Mouse (Mus musculus) liver, adult 2 months (tissue): ENCODE data around the gene Praf2. TPM values are rescaled to one million over a fixed set of nuclear protein-coding genes. Genes with fewer than 3 reads are reported as not detected.

Source experiments
- DNase-seq: peaks from one replicate; pipeline ENCODE4 v3.0.0-alpha.2; 2011; ENCODE audit warnings: low read depth, low spot score; ENCODE audit errors: extremely low read depth
- H3K27ac ChIP-seq: fragments of 200-500 bp; replicated peaks from 2 replicates; pipeline ENCODE4 v1.5.1; 2012; ENCODE audit warnings: low read depth, mild to moderate bottlenecking, control low read depth, inconsistent platforms, low read length; ENCODE audit not compliant: insufficient read depth
- H3K27me3 ChIP-seq: fragments of 200-500 bp; 2 replicates; pipeline ENCODE4 v1.6.1; 2012; ENCODE audit warnings: mild to moderate bottlenecking, moderate library complexity, low read length, inconsistent platforms; ENCODE audit not compliant: control insufficient read depth, insufficient read depth
- H3K36me3 ChIP-seq: fragments of 200-500 bp; 2 replicates; pipeline ENCODE4 v1.6.1; 2012; ENCODE audit warnings: low read length, inconsistent platforms; ENCODE audit not compliant: control insufficient read depth, insufficient read depth
- H3K4me1 ChIP-seq: fragments of 200-500 bp; 2 replicates; pipeline ENCODE4 v1.6.1; 2011; ENCODE audit warnings: low read length; ENCODE audit not compliant: control insufficient read depth, insufficient read depth
- H3K4me3 ChIP-seq: fragments of 200-500 bp; 2 replicates; pipeline ENCODE4 v1.5.1; 2011; ENCODE audit warnings: low read depth, mild to moderate bottlenecking, control low read depth, low read length, moderate library complexity; ENCODE audit not compliant: insufficient read depth
- H3K79me2 ChIP-seq: fragments of 200-500 bp; 2 replicates; pipeline ENCODE4 v1.6.1; 2012; ENCODE audit warnings: inconsistent platforms, mild to moderate bottlenecking, low read length, moderate library complexity; ENCODE audit not compliant: control insufficient read depth, insufficient read depth
- H3K9ac ChIP-seq: fragments of 200-500 bp; 2 replicates; pipeline ENCODE4 v1.6.1; 2012; ENCODE audit warnings: low read depth, mild to moderate bottlenecking, control low read depth, inconsistent platforms, low read length
- CTCF ChIP-seq: fragments of 200-500 bp; IDR thresholded peaks from 2 replicates; pipeline ENCODE4 v1.5.1; 2011; ENCODE audit warnings: low read depth, low read length, control low read depth
- POLR2A ChIP-seq: fragments of 200-500 bp; IDR thresholded peaks from 2 replicates; pipeline ENCODE4 v1.6.1; 2011; ENCODE audit warnings: low read length, control low read depth; ENCODE audit not compliant: insufficient read depth; ENCODE audit errors: extremely low read depth
- WGBS: fragments of 180-500 bp; shearing (Covaris S2); methylation state at CpG from one replicate; pipeline ENCODE4 v1.1.7; 2018; 5-methylcytosine and 5-hydroxymethylcytosine counted together
- polyA plus RNA-seq: library from polyadenylated mRNA; depleted of rRNA; stranded (reverse); fragments of >200 nt; gene quantifications from 2 replicates; pipeline ENCODE4 v1.2.3, GENCODE M21; 2012
- total RNA-seq: library from RNA; depleted of rRNA; stranded (reverse); fragments of >200 nt; gene quantifications from 2 replicates; pipeline ENCODE4 v1.2.3, GENCODE M21; 2014

Gene Praf2
- total and polyA plus RNA-seq, 2 experiments: 1.1 to 7.7 TPM

DNA sequence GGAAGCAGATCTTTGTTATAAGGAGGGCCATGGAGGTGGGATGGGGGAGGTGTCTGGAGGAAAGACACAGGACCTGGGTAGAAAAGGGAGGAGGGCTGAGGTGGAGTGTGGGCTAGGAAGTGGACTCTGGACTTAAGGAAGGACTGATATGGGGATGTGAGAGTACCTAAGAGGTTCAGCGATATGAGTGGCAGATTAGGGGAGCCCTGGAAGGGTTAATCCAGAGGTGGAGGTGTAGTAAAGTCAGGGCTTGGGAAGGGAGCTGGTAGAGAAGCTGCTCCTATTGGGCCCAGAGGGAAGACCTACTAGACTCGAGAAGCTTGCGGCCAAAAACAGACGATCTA lies 655 bp downstream of the Praf2 start:
- H3K4me3 ChIP-seq: no peak overlapping the region
- no peaks in the 10 kb centered on the region; the same call in none of the 2 replicates for H3K4me1 ChIP-seq
- no peak overlapping the region for H3K27ac ChIP-seq
- no peak for TF ChIP-seq CTCF
- TF ChIP-seq POLR2A: no peak
- DNase-seq: no peak
- 27% methylated on average over 4 of the region's 4 CpGs for WGBS
- no peaks in the 10 kb centered on the region for H3K79me2 ChIP-seq
- no peaks in the 10 kb centered on the region for H3K27me3 ChIP-seq
- no peak overlapping the region for H3K9ac ChIP-seq
- H3K36me3 ChIP-seq: peaks cover 2% of the 10 kb centered on the region; the same call in 1 of the 2 replicates

DNA sequence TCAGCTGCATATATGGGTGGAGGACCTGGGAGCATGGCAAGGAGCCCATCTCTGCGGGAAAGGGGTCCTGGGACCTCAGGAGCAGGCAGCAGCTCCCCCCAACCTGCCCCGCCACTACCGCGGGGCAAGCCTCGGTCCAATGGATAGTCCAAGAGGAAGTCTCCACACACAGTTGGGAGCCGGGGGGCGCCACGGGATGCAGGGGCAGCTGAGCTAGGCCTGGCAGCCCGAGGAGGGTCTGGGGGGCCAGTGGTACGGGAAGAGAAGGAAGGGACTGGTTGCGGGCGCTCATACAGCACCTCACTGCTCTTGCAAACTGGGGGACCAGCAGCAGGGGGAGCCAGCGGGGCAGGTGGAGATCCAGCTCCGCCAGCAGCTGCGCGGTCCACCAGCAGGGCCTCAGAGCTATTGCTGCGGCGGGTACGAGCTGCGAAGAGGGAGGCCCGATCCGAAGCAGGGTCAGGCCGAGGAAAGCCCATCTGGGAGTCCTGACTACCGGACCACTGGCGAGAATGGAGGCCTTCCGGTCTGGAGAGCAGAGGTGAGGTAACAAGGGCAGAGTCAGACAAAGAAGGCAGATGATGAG lies 5.4 kb downstream of the Praf2 start:
- Histone ChIP-seq H3K79me2 (no peaks in the 10 kb centered on the region), H3K36me3 (no peaks in the 10 kb centered on the region), H3K9ac (no peak overlapping the region), H3K27ac (no peak overlapping the region), H3K4me3 (no peak overlapping the region), H3K27me3 (no peaks in the 10 kb centered on the region), H3K4me1 (no peaks in the 10 kb centered on the region; the same call in 1 of the 2 replicates)
- WGBS: 60% methylated on average over 25 of the region's 26 CpGs
- no peak for DNase-seq
- no peak for TF ChIP-seq POLR2A
- peak; percentile 61 for TF ChIP-seq CTCF

DNA sequence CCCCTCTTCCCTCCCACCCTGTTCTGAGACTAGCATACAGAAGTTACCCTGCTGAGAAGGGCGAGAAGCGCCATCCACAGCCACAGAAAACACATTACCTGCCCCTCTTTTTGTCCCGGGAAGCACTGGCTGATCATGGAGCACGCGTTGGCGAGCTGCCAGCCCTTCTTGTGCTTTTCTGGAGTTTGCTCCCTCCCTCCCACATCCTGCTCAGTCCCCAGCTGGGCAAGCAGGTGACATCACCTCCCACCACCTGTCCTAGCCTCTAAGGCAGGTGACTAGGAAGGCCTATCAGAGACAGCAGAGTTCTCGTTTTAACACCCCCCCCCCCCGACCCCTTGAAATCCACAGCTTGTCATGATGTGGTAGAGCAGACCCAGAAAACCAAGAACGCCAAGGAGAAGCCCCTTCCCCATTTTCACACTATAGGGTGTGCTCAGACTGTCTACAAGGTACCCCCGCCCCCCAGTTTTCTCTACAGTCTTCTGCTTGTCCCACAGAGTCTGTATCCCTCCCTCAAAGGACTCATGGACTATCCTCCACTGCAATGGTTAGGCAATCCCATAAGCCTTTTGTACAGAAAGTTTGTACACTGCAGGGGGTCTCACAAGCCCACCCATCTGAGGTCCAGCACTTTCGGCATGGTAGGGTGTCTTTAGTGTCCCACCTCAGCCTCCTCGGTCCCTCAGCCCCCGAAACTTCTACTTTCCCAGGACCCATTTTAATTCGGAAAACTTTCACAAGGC lies 11.3 kb downstream of the Praf2 start:
- peak; percentile 31 for DNase-seq
- TF ChIP-seq CTCF (no peak), POLR2A (no peak)
- Histone ChIP-seq H3K4me1 (no peaks in the 10 kb centered on the region), H3K4me3 (no peak overlapping the region), H3K27ac (no peak overlapping the region), H3K9ac (no peak overlapping the region), H3K27me3 (no peaks in the 10 kb centered on the region), H3K79me2 (no peaks in the 10 kb centered on the region), H3K36me3 (no peaks in the 10 kb centered on the region)
- 52% methylated on average over 9 of the region's 14 CpGs for WGBS

DNA sequence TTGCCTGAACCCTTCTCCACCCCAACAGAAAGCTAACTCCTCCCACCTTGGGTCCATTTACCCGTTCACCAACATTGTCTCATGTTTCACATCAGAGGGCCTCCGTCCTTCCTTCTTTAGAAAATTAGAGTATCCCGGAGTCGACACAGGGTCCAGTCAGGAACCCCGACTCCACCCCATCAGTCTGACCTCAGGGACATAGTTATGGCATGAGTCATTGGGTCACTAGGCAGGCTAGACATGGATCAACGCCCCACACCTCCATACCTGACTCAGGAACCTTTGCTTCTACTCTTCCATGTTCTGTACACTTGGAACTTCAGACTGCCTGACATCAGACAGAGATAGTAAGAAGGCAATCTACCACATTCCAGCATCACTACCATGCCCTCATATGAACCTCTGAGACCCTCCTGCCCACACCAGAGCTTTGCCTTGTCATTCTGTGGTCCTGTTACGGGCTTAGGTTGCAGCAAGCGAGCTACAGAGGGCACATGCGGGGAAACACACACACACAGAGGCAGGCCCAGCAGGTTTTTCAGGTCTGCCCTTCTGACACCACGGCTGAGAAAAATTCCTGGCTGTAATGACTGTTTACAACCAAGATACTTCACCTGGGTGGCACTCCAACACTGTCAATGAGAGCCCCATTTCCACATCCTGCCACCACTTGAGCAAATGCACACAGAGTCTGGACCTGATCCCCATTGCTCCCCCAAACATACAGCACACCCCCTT lies 12.0 kb downstream of the Praf2 start:
- Histone ChIP-seq H3K79me2 (no peaks in the 10 kb centered on the region), H3K4me1 (no peaks in the 10 kb centered on the region), H3K9ac (no peak overlapping the region), H3K27ac (no peak overlapping the region), H3K27me3 (no peaks in the 10 kb centered on the region), H3K4me3 (no peak overlapping the region), H3K36me3 (no peaks in the 10 kb centered on the region)
- TF ChIP-seq POLR2A (no peak), CTCF (no peak)
- WGBS: 26% methylated on average over 10 of the region's 10 CpGs
- no peak for DNase-seq

DNA sequence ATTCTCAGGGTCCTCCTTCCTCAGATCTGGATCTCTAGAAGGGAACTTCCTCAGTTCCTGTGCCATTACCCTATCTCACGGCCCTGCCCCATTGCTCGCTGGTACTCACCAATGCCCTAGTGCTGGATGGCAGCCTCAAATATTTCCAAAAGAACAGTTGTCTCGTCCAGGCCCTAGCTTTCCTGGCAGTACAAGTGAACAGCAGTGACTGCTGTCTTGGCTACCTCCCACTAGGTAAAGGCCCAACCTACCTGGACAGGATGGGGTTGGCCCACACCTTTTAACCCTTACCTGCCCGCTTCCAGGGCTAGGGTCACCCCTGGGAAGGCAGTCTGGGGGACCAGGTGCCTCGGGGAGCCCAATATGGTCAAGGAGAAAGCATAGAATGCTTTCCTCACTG lies 12.9 kb downstream of the Praf2 start:
- Histone ChIP-seq H3K27ac (no peak overlapping the region; the same call in 1 of the 2 replicates), H3K4me1 (no peaks in the 10 kb centered on the region), H3K9ac (no peak overlapping the region), H3K4me3 (no peak overlapping the region), H3K36me3 (no peaks in the 10 kb centered on the region), H3K79me2 (no peaks in the 10 kb centered on the region), H3K27me3 (no peaks in the 10 kb centered on the region)
- DNase-seq: no peak
- TF ChIP-seq CTCF (no peak), POLR2A (no peak)
- 59% methylated on average over 5 of the region's 5 CpGs for WGBS

DNA sequence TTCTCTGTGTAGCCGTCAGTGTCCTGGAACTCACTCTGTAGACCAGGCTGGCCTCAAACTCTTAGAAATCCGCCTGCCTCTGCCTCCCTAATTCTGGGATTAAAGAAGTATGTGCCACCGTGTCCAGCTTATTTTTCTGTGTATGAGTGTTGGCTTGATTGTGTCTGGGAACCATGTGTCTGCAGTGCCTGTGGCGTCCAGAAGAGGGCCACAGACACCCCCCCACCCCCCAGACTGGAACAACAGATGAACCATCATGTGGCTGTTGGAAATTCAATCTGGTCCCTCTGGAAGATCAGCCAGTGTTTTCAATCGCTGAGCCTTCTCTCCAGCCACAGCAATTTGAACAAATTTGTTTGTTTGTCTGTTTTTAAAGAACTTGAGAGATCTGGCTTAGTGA lies 15.2 kb downstream of the Praf2 start:
- H3K4me1 ChIP-seq: no peaks in the 10 kb centered on the region
- H3K27me3 ChIP-seq: no peaks in the 10 kb centered on the region
- H3K36me3 ChIP-seq: no peaks in the 10 kb centered on the region
- no peak overlapping the region for H3K9ac ChIP-seq
- H3K79me2 ChIP-seq: no peaks in the 10 kb centered on the region
- DNase-seq: no peak
- TF ChIP-seq CTCF (peak; percentile 56), POLR2A (no peak)
- no peak overlapping the region for H3K4me3 ChIP-seq
- 59% methylated on average over 5 of the region's 5 CpGs for WGBS
- H3K27ac ChIP-seq: no peak overlapping the region
